Mouse (Mus musculus): Measurements from ENCODE around the gene Neurl1b.

The Neurl1b gene

DNA sequence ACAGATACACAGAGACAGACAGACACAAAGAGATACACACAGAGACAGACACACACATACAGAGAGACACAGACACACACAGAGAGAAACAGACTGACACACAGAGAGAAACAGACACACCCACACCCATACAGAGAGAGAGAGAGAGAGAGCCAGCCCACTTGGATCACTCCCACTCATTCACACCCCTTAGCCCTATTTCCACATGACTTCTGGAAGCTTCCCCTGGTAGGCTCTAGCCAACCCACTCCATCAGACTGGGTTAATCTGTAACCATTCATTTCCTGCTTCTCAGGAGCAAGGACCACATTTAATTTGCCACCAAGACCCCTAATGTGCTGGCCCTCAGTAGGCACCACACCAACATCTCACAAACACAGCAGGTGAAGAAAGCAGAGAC is 42.9 kb downstream of the Neurl1b start:
- DNase-seq, result no peak

- DNase-seq, result no peak
Measured at GRCm38 (mm10) chr17:26458049-26458448, 43.4 kb downstream of the Neurl1b start.

DNA sequence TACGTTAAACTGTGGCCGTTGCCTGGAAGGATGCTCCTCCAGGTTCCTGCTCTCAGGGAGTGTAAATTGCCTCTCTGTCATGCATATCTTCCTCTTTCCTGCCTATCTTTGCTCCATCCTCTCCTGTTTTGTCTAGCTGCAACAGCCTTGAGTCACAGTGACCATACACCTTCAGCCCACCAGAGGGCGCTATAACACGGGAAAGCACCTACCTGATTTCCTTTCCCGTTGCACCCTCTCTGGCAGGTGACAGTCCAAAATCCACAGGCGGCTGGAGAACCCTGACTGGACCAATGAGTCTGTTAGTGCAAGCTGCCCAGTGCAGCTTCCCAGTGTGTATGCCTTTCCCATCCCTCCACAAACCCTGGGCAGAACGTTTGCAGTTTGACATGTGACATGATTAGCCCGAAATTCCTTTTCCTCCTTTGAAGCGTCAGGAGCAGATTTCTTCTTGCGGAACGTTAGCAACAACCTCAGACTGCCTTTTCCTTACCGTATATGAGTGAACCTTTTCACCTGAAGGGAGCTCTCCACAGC is 48.1 kb downstream of the Neurl1b start:
- peak; percentile 88 to 92 for DNase-seq

GRCm38 (mm10) chr17:26463432-26463831 is 48.8 kb downstream of the Neurl1b start:
- DNase-seq, result no peak

DNA sequence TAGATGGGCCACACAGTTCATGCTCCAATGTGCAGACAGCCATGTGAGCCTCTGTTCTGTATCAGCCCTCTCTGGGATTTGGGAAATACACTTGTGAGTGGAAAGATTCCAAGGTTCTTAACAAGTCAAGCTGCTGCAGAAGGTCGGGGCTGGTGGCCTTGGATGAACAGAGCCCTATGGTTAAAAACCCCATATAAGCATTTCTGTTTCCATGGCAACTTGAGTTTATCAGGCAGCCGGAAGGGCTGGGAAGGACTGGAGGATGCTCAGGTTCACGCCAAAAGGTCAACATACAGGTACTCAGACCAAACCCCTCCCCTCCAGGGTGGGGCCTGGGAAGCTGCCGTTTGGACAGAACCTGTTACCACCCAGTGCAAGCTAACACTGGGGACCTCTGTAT is 49.4 kb downstream of the Neurl1b start:
- no peak for DNase-seq

DNA sequence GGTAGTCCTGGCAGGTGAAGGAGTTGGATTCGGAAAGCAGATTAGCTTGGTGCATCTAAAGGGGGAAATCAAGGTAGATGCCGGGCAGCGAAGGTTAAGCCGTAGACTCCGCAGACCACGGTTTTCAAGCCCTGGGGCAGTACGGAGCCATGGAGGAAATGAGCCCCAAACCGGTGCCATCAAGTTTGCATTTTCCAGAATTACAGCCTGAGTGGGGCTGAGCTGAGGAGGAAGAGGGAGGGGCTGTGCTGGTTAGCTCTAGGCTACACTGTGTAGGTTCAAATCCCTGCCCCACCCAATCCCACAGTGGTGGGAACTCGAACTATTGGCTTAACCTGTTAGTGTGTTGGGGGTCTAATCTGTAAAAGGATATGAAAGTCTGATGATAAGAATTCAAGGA is 49.9 kb downstream of the Neurl1b start:
- DNase-seq, result no peak

DNA sequence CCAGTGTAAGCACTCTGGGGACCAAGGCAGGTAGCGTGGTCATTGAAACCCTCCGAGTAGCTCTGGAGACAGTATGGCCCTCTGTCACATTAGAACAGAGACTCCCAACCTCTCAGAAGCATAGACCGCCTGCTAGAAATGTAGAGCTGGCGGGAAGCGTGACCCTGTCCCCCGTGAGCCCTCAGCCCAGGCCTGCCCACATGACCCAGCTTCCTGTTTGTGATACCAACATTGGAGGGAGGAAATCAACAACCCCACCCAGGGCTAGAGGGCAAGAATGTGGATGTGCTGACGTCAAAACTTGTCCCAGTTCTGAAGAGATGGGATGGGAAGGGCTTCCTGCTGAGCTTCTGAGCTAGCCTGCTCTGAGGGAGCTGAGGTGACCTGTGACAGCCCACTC is 50.3 kb downstream of the Neurl1b start:
- no peak for DNase-seq

DNA sequence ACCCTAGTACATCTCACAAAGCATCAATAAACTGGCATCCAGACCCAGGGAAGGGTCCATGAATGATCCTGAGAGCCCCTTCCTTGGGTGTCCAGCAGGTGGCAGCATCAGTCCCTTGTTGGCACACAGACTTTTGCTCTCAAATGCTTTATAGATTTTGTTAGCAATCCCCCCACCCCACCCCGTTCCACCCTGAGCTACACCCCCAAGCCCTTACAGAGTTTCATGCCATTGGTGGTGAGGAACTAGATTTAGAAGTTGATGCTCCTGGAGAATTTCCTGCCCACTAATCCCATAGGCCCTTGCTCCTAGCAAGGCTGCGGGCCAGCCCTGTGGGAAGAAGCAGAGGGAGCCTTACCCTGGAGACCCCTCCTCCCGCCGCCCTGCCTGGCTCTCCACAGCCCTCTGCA is 52.1 kb downstream of the Neurl1b start:
- peak; percentile 83 to 86 for DNase-seq

- no peak for DNase-seq
Measured at GRCm38 (mm10) chr17:26467619-26468018, 53.0 kb downstream of the Neurl1b start.

DNA sequence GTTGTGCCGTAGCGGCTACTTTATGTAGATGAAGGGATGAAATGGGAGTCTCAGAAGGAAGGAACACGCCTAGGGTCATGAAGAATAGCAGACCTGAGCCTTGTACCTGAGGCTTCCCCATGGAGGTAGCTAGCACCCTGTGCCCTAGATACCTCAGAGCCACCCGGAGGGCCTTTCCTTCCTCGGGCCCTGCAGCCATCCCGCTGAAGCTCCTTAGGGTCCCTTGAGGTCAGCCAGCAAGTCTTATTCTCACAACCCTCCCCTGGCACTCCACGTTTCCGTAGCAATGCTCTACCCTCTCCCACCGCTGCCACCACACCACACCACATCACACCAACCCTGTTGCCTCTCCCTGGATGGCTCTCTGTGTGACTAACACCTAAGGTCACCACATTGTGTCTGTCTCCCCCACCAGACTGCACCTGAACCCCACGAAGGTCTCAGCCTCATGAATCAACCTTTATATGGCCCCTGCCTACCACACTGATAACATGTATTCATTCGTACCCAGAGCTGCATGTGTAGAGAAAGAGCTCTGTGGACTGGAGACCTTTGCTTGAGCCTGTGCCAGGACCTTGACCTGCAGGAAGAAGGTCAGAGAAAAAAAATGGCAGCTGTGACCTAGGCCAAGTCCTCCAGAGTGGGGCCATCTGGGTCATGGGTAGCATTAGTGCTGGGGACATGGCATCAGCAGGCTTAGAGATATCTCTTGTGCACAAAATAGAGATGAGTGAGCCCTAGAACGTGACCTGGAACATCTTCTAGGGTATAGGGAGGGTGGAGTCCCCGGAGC is 53.7 kb downstream of the Neurl1b start:
- no peak for DNase-seq

GRCm38 (mm10) chr17:26476871-26477270 is 62.2 kb downstream of the Neurl1b start:
- DNase-seq, result no peak

- DNase-seq, result no peak
Measured at GRCm38 (mm10) chr17:26478672-26479071, 64.0 kb downstream of the Neurl1b start.

DNA sequence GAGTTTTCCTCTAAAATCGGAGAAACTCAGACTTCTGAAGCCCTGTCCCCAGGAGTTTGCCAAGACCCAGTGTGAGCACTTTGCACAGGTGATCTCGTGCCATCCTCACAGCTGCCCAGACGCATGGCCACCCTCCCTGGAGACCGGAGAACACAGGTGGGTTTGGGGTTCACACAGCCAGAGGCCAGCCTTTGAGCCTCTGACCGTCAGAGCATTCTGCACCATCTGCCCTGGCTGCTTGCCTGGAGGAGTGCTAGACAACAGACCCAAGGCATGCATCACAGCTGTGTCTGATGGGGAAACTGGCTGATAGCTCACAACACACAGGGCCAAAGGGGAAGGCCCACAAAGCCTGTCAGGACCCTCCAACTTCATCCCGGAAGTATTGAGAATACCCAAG is 65.0 kb downstream of the Neurl1b start:
- no peak for DNase-seq

GRCm38 (mm10) chr17:26480956-26481355 is 66.3 kb downstream of the Neurl1b start:
- no peak for DNase-seq

- no peak for DNase-seq
Measured at GRCm38 (mm10) chr17:26484626-26485421, 70.2 kb downstream of the Neurl1b start.

DNA sequence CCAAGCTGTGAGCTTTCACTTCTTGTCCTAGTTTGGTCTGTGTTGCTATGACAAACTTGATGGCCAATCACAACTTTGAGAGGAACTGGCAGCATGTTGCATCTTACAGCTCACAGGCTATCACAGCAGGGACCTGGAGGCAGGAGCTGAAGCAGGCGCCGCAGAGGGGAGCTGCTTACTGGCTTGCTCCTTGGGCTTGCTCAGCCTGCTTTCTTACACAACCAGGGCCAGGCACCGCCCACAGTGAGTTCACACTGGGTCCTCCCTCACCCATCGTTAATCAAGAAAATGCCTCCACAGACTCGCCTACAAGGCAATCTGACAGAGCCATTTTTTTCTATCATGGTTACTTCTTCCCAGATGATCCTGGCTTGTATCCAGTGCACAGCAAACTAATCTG is 72.6 kb downstream of the Neurl1b start:
- DNase-seq, result no peak

DNA sequence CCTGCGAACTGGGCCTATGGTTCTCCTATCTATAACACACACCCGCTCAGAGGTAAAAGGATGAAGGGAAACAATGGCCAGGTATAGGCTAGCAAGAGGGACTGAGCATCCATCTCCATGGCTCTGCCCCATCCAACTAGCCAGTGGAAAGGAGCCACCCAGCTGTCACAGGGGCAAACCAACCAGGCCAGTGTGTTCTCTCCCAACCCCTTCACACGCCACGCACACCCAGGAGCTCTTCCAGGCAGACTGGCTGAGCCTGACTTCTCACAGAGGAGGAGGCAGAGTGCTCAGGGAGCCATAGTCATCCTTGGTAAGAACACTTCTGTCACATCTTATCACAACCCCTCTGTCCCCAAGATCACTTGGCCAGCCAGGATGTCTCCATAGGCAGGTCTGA is 73.3 kb downstream of the Neurl1b start:
- no peak for DNase-seq

- DNase-seq, result no peak
Measured at GRCm38 (mm10) chr17:26488711-26489403, 74.2 kb downstream of the Neurl1b start.

- DNase-seq, result no peak
Measured at GRCm38 (mm10) chr17:26490072-26490471, 75.4 kb downstream of the Neurl1b start.

DNA sequence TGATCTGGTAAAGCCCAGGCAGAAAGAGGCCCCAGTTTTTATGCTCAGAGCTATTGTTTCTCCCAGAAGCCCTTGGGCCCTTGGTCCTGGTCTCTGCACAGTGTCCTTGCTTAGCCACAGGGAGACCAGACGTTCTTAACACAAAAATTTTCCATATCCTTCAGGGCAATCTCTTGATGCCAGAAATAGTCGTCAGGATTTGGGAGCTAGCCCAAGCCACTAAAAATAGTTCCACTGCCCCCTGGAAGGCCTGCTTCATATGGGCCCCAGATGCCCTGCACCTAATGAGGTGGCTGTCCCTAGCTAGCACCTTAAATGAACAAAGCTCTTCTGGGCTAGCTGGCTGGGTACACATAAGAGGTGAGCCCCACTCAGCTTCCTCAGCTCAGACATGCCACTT is 76.3 kb downstream of the Neurl1b start:
- DNase-seq, result peak in 1 of 2 experiments; percentile 42

DNA sequence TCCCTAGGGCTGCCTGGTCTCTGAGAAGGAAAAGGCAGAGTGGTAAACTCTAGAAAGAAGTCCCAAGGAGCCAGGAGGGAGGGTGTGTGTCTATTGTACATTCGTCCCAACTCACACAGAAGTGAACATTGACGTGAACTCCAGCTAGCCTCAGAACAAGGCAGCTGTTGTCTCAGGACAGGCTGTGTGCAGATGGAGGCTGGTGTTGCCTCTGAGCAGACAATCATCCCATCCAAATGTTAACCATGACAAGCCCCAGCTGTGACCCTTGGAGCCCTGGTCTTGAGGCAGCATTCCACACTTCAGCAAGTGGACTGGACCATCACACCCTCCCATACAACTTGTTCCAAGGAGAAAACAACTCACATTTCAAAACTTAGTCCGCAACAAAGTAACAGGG is 77.6 kb downstream of the Neurl1b start:
- DNase-seq, result no peak

- DNase-seq, result no peak
Measured at GRCm38 (mm10) chr17:26494642-26495468, 80.2 kb downstream of the Neurl1b start.

All from cerebellum, postnatal 36 days (tissue).